Mouse (Mus musculus) brain, embryonic 18.5 days (tissue): ENCODE measurements at regions not wholly inside any gene's neighbourhood (a gene's known extent, or its start where the extent isn't known, plus 50 kb on each side); places are given as distances from the start of the nearest gene placed in this dataset.

ENCODE experiments used
- DNase-seq: peaks from one replicate; pipeline ENCODE4 v3.0.0-alpha.2; 2012; ENCODE audit warnings: low read depth, low spot score

DNA sequence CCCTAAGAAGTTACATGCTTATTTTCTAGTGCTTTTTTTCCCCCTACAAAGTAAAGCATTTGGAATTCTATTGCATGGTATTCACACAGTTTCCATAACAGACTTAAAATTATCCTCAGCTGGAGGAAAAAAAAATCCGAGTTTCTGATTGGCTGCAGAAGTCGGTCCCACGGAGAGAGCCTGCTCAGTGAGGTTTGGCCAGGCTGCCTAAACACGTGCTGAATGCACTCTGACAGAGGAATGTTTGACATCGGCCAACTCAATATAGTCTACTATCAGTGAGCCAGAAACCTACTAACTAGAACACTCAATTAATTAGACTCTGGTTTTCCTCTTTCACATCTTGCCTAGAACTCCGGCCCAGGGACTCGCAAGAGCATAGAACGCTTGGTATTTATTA is 204.9 kb downstream of the Rab11fip2 start:
- DNase-seq, result no peak

DNA sequence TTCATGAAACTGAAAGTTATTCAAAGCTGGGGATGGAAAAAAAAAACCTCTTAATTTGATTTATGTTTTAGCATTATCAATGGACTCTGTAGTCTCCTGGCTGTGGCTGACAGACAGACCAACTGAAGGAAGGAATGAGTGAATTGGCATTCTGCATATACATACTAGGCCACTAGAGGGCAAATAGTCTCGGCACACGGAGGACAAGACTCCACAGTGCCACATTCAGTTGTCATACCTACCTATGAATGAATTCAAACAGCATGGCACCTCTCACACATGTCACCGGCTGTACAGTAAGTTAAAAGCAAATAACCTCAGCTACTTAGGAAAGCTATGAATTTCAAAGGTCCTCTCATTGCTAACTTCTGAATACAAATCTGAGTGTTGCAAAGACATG is 200.5 kb downstream of the Rab11fip2 start:
- no peak for DNase-seq

DNA sequence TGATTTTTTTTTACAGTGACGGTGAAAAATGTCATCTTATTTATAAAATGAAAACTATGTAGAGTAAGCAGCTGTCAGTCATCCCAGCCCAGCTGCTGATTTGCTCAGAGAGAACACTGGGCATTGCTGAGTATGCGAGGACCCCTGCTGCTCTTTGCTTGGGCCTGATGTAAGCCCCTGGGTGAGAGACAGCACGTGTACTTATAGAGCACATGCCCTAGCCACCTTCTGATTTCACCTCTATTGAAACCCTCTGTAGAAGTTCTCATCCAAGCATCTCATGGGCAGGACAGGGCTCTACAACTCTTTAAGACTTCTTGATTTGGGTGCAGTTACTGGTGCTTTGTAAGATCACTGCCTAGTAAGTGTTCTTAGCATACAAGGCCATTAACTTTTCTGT is 182.2 kb downstream of the Rab11fip2 start:
- no peak for DNase-seq

DNA sequence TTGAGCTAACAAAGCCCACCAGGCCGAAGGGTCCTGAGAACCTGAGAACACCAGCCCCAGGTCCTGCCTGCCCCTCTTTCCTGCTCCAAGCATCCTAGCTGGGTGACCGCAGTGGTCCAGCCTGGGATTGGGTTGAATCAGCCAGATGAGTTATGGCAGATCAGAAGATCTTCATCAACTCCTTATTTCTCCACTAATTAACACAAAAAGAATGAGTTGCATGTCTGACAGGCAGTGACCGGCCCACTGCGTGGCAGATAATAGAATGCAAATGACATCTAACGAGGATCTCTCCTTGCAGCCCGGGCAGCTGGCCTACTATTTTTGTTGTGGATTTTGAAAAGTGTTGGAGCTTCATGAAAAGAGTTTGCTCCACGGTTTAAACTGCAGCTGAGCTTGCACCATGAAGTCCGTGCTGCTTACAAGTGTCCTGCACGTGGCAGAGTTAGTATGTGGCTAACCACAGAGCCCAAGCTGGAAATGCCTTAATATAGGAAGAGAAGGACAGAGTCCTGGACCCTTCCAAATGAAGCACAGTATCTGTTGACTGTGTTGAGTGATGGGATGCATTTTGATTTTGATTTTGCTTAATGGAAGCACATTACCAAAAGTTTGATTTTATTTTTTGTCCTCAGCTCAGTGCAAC is 158.9 kb downstream of the Rab11fip2 start:
- no peak for DNase-seq

DNA sequence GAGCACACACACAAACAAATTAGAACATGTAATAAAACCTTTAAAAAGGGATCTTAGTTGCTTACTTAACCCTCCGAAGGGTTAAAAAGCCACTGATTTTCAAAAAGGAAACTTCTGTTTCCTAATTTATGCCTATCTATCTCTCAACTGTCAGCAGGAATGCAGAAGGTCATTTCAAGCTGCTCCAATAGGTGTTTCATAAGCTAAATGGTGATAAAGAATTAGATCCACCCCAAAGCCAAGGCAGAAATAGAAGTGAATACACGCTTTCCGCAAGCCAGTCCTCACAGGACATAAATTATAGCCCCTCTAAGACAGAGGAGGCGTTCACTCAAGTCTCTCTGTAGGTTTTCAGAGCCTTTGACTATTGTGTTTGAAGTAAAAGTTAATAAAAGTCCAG is 112.2 kb downstream of the Rab11fip2 start:
- DNase-seq, result no peak

DNA sequence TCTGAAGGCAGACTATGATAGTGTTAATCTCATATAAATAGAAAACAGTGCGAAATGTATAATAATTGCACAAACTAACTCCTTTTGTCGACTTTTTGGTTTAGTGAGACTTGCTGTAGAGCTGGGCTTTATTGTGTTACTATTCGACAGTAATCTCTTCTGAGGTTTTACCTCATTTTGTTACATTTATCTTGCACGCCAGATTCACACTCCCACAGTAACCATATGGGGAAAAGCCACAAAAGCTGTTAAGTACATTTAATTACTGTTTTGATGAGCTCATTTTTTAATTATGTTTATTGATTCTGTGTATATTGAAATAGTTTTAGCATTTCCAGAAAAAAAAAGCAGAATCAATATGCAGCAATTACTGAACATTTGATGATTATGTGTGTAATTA is 106.3 kb downstream of the Rab11fip2 start:
- no peak for DNase-seq

DNA sequence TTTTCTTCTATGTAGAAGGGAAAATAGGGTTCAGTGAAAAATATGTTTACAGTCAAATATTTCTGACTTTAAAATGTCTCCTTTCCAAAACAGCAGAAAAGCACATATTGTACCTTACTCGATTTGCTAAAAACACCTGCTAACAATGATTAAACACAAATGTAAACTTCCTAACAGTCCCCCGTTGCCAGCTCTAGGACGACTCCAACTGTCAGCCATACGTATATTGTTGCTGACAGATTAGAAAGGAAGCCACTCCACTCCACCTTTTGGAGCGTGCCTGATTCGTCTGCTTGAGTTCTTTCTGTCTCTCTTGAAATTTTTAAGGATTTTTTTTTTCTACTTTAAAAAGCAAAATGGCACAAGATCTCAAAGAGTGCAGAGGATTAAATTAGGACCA is 105.8 kb downstream of the Rab11fip2 start:
- DNase-seq, result no peak

DNA sequence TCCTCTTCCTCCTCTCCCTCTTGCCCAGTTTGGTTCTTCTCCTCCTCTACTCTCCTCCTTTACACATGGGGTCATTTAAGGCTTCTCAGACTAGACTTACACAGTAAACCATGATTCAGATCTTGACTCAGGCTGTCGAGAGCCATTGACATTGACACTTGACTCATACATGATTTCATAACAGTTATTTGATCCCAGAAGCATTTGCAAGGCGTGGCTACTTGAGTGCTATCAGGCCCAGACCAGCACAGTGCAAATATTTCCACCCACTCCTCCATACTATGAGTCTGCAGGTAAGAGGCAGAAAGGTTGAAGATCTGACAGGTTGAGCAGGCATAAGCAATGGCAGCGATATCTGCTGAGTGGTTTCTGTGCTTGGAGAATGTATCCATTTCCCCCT is 99.2 kb downstream of the Rab11fip2 start:
- no peak for DNase-seq

DNA sequence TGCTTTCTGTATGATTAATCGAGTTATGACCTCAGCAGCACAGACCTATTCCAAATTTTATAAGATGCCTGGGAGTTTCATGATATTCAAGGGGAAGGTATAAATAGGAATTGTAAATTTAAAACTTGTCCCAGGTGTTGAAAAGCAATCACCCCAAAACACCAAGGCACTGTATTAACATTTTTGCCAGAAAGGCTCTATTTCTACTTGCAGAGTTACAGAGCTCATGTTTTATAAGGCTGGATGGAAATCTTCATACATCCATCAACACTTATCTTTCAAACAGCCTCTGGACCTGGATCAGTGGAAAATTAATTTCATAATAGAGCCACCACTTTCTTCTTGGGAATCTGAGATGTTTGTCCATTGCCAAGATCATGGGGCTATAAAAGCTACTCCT is 96.6 kb downstream of the Rab11fip2 start:
- no peak for DNase-seq

DNA sequence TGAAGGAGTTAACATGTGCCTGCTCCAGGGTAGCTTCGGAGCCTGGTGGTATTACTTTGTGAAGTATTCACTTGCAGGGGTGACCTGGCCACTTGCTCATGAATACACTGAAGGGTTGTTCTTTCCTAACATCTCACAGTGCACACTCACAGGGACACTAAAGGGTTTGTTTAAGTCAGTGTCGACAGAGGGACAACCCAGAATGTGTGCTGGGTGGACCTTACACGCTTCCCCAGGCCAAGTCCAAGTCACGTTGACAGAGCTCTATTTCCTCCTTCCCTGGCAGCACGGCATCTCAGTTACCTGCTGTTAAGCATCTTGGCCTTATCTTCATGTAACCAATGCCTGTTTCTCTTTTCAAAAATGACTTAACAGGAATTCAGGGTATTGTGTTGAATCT is 92.8 kb downstream of the Rab11fip2 start:
- no peak for DNase-seq

DNA sequence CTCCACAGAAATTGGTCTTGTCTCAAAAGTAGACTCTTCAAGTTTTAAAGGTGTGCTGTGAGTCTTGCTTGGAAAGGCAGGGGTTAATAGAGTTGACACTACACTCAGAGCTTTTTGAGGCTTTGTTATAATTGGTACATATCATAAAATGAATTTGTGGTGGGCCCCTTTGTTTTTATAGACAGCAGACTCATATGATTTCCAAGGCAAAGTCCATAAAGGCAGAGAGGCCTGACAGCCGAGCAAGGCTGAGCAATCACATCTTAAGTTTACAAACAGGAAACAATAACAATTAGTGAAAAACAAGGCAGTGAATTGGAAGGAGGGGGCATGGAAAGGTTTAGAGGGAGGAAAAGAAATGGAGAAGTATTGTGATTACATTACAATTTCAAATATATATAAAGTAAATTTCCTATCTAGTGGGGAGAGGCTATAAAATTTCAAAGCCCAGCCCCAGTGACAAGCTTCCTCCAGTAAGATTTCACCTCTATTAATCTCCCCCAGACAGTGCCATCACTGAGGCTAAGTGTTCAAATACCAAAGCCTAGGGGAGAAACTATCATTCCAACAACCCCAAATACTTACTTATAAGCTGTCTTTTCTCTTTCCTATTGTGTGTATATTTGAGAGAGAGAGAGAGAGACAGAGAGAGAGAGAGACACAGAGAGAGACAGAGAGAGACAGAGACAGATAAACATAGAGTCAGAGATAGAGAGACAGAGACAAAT is 91.3 kb downstream of the Rab11fip2 start:
- no peak for DNase-seq
